Mouse (Mus musculus) embryonic fibroblast, embryonic 13.5 days (primary cell): Measurements from ENCODE around the gene Spryd4.

Experiments
- CTCF ChIP-seq: IDR thresholded peaks from 2 replicates; pipeline ENCODE4 v1.5.1; 2011; ENCODE audit warnings: mild to moderate bottlenecking, control low read depth, low read length, moderate library complexity, borderline replicate concordance; ENCODE audit not compliant: insufficient read depth
- POLR2A ChIP-seq: IDR thresholded peaks from 2 replicates; pipeline ENCODE4 v1.6.1; 2011; ENCODE audit warnings: low read depth, mild to moderate bottlenecking, control low read depth, low read length, moderate library complexity

- TF ChIP-seq CTCF (no peak), POLR2A (no peak)
Measured at GRCm38 (mm10) chr10:128201856-128202255, 9.8 kb downstream of the Spryd4 start.
